Mouse (Mus musculus): Measurements from ENCODE around the gene Cabin1.

Gene Cabin1

DNA sequence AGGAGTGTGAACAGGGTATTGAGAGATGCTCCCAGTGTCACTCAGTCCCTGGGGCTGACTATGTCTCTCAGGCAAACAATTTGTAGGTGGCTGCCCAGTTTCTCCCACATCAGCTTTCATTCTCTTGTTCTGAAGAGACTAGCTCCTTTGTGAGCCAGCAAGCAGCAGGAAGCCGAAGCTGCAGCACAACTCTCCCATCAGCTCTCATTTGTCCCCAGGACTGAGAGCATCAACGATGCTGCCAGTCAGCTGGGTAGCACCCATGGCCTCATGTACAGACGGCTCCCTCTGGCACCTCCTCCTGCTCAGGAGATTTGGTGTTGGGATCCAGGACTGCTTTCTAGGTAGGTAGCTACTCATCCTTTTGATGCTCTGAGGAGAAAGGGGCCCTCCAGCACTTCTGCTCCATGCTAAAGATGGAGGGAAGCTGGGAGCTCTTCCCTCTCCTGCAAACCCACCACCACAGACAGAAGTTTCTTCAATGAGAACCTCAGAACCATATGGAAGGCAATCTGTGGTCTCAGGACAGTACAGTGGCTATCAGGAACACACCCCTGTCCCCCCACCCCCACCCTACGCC, 97.6 kb downstream of the Cabin1 start:
- peak in 1 of 2 experiments; percentile 30 for DNase-seq (ENCODE audit: low spot score in 2 of 2)

DNA sequence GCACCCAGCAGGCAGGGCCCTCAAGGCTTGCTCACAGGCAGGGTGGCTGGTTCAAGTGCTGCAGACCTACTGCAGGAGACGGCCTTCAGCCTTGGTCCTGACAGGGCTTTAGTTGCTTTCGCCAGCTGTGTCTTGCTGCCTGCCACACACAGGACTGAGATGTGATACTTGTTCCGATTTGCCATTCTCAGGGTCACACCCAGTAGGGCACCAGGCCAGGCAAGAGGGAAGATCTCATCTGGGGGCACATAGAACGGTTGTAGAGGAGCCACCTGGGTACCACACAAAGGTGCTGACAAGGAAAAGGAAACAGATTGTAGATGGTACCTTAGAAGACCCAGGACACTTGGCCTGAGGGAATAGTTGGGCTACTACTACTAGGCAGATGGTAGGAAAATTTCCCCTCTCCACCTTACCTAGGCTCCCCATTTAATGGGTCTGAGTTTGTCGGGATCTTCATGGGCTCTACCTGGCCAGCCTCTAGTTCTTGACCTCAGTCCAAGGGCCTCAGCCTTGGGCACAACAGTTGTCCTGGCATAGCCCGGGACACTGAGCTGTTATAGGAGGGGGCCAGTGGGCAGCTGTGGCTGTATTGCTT, 99.4 kb downstream of the Cabin1 start:
- no peak for DNase-seq (ENCODE audit: low spot score in 2 of 2)

DNA sequence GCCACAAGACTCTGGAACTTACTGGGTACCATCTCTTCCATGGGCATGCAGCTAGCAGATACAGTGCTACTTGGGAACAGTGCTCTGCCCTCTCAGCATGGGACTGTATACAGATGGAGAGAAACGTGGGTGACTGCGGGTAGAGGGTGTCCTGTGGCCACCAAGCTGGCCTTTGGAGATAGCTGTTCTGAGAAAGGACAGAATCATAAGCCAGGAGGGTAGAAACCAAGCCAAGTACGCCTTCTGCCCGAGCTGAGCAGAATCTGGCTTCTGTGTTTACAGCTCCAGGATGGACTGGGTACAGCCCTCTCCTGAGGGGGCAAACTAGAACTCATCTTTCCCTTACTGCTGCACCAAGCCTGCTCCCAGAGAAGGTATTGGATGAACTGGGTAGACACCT, 101.6 kb downstream of the Cabin1 start:
- no peak for DNase-seq (ENCODE audit: low spot score in 2 of 2)

DNA sequence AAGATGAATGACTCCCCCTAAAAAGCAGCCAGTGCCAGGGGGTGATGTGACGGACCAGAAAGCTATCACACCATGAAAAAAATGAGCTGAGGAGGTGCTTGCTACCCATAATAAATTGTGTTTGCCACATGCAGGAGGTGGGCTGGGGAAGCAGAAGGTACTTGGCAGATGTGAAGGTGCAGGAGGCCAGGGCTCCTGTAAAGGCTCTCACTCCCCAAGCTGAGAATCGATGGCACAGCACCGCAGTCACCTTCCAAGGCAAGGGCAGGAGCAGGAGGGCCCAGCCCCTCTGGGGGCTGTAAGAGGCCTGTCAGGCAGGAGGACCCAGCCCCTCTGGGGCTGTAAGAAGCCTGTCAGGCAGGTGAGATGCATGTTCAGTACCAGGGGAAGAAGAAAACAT, 102.3 kb downstream of the Cabin1 start:
- no peak for DNase-seq (ENCODE audit: low spot score in 2 of 2)

DNA sequence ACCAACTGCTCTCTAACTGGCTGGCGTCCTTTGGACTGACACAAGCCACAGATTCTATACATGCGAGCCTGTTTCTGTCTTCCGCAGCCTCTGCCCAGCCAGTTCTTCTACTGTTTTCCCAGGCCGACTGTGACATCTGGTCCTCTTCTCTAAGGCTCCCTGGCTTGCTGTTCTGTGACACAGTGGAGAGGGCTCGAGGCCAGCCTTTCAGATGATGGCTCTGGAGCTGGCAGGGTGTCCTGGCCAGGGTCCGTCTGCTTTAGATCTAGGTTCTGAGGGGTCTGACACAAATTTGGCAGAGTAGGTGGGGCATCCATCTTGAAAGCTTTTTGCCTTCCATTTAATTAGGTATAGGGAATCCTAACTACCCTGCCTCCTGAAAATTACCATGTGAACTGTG, 102.8 kb downstream of the Cabin1 start:
- DNase-seq (ENCODE audit: low spot score in 2 of 2): no peak

DNA sequence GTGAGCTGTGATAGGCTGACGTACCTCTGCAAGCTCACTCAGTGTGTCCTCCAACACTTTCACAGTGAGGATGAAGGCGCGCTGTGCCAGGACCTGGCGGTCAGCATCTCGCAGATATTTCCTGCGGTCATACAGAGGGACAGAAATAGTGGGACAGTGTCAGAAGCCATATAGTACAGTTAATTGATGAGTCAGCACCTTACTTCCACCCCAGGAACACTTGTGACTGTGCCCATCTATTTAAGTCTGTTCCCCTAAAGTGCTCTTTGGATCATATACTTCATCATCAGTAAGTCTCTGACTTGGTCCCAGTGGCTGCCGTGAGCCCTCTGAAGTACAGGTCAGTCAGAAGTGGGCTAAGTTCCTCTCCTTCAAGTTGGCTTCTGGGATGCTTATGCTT, 106.4 kb downstream of the Cabin1 start:
- DNase-seq (ENCODE audit: low spot score in 2 of 2): no peak

DNA sequence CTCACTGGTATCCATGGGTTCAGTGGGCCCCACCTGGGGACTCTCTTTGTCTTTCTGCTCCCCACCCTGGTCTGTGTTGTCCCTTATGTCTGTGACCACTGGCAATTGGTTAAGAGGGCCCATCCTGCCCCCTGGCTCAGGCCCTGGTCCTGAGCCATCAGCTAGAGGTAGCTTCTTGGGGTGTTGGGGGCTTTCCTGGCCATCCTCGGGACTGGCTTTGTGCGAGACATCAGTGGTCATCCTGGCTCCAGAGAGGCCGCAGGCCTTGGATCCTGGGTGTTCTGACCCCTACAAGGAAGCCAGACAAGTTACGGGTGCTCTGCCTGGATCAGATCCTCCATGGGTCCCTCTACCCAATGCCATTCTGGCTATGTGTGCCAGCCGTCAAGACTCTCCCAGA, 107.0 kb downstream of the Cabin1 start:
- DNase-seq (ENCODE audit: low spot score in 2 of 2): no peak

DNA sequence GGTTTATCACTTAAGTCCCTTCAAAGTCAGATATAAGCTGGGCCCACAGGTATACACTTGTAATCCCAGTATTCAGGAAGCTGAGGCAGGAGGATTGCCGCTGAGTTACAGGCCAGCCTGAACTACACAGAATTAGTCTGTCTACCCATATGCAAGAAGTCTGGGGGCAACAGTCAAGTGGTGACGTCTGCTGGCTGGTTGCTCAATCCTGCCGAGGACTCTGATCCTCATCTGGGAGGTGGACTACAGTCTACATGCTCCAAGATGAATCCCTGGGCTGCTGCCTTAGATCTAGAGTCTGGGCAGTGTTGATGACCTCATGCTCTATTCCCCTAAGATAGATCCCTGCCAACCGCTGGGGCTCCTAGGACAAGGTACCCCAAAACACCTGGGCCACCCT, 110.1 kb downstream of the Cabin1 start:
- no peak for DNase-seq (ENCODE audit: low spot score in 2 of 2)

DNA sequence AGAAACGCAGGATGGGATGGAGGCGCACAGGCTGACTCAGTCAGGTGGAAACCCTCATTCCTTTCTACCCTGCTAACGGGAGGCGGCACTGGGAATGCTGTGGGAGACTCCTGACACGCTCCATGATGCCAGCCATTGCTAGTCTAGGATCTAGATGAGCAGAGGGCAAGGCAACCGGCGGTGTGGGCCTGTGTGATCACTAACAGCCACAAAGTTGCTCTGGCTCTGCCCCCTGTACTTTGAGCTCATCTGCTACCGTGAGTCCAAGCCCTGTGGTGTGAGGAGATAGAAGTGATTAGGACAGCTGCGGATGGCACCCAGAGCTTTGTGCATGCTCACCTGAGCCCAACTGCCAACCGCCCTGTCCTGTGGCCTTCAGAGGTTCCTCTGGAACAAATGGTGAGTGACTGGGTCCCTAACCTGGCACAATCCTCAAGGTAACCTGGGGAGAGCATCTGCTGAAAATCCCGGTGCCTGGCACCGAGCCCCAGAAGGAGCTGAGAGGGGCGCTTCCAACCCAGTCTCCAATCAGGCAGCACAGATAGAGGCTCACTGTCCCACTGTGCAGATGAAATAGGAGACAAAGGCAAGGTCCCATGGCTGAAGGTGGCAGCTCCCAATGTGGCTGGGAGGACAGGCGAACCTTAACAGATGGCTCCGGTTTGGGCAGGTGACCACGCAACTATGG, 112.6 kb downstream of the Cabin1 start:
- no peak for DNase-seq (ENCODE audit: low spot score in 2 of 2)

DNA sequence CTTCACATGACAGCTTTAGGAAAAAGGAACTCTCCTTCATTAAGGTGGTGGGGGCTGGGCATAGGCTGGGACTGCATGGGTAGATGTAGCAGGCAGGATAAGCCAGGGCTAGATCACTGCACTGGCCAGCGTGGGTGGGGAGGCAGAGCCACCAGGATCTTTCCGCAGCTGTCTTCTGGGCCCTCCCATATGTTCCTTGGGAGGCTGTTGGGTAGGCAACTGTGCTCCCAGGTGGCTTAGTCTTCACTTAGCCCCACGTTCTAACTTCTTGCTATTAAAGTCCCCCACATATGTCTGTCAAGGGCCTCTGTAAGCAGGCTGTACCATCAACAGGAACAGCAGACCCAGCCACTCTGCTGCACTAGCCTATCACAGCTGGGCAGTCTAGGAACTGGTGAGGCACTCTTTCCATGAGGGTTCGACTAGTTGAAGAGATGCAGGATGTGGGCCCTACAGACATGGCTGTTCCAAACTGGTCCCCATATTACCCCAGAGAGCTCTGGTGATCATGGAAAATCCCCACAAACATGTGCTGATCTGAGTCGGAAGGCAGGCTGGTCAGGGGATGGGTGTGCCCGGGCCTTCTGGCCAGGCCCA, 113.7 kb downstream of the Cabin1 start:
- no peak for DNase-seq (ENCODE audit: low spot score in 2 of 2)

DNA sequence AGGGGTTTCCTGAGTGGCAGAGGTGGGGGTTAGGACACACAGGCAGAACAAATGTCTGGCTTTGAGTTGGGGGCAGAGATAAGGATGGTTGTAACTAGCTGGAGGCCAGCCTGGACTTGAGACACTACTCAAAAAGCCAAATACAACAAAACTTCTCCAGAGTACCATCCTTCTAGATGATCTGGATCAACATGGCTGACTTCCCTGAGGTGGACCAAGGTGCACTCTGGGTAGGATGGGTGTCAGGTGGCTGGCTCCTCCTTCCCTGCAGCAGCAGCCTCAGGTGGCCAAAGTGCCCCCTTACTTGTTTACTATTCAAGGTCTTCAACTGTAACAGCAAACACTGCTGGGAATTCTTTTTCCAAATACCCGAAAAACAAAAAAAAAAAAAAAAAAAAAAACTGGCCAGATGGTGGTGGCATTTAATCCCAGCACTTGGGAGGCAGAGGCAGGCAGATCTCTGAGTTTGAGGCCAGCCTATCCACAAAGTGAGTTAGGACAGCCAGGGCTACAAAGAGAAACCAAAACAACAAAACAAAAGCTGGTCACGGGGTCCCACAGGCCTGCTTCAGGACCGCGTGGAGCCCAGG, 114.6 kb downstream of the Cabin1 start:
- no peak for DNase-seq (ENCODE audit: low spot score in 2 of 2)

DNA sequence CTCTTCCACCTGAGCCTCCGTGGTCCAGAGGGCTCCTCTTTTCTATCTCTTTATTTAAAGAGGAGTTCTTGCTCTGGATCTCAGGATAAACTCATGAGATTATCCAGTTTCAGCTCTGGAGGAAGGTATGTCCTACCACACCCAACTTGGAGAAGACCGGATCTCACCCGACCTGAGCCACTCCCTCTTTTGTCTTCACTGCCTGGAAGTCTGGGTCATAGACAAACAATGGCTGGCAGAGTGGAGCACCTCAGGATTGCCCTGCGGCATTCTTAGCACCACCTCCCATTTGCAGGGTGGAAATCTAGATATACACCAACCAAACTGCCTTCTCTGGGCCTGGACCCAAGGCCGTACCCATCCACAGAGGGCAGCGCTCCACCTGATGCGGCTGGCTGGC, 115.1 kb downstream of the Cabin1 start:
- DNase-seq (ENCODE audit: low spot score in 2 of 2): no peak

DNA sequence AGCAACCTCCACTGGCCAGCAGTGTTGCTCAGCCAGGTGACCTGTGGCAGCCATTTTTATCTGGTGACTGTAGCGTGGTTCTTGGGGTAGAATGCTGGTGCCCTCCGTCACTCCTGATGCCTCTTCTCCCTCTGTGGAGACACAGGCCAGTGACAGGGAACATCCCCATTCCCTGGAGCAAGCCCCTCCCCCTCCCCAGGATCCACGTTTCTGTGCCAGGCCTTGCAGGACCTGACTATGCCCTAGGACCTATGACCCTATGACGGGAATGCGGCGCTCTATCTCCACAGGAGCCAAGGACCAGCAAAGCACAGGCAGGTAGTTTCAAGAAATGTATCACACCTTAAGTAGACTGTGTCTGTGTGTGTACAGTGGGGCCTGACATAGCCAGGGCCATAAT, 116.0 kb downstream of the Cabin1 start:
- no peak for DNase-seq (ENCODE audit: low spot score in 2 of 2)

DNA sequence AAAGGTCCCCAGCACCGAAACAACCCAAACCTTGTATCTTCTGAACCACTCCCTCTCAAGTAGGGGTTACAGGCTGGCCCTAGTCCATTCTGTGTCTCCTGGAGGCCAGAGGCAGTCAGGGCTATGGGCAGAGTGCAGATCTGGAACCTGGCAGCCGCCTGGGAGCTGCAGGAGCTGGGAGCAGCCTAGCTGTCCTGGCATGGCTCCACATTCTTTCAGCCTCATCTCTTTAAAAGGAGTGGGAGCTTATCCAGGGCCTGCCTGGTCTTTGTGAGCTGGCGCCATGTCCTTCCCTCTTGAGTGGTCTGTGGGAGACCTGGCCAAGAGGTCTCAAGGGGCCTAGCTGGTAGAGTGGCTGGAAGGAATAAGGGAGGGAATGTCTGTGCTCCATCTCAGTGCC, 116.8 kb downstream of the Cabin1 start:
- no peak for DNase-seq (ENCODE audit: low spot score in 2 of 2)

DNA sequence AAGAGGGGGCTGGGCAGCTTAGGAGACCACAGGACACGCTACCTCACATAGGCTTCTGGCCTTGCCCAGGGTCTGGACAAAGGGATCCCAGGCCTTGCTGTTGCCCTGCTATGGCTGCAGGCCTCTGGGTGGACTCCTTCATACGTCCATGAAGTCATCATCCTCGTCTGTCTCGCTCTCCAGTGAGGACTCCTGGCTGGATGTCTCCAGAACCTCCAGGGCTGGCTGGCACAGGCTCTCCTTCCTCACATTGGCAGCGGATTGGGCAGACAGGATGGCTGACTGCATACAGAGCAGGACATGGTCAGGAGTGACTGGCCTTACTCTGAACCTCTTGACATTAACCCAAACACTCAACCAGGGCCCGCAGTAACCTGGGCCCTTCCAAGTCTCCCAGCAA, 117.7 kb downstream of the Cabin1 start:
- DNase-seq (ENCODE audit: low spot score in 2 of 2): no peak

DNA sequence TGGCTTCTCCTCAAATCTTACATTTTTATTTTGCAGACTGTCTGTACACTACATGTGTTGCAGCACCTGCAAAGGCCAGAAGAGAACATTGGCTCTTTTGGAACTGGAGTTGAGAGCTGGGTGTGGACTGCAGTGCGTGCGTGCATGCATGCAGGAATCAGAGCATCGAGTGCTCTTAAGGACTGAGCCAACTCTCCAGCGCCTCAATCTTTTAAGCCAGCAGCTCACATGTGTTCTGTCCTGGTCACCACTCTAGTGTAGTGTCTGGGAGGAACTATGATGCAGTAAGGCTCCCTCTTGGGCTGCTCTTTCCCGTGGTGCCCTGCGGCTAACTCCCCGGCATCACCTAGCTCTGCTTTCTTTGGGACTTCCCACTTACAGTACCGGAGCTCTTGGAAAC, 118.5 kb downstream of the Cabin1 start:
- DNase-seq (ENCODE audit: low spot score in 2 of 2): no peak

DNA sequence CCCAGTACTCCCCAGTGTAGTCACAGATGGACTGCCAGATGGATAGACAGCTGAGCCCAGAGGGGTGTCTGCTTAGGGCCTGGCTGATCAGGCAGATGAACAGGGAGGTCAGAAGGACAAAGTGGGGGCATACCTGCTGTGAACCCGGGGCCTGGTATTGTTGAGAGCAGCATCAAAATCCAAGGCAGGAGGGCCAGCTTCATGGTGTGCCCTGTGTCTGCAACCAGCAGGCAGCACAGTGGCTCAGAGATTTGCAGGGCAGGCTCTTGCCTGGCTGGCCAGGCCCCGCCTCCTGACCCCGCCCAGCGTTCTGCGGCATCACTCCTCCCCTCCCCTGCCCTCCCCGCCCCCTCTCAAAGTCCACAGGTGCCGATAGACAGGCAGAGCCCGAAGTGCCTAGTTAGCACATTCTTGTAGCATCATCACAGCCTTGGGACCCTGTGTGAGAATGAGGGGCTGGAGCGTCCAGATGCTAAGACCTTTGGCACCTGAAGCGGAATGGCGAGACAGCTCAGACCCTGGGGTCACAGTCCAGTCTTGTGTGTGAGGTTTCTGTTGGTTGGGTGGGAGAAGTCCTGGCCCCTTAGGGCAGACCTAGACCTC, 120.3 kb downstream of the Cabin1 start, which contains the start of gene Susd2:
Gene Susd2 (minus strand): TSS at position 268 of the 603 bp plus-strand sequence.
- peak in 1 of 2 experiments; percentile 80 for DNase-seq (ENCODE audit: low spot score in 2 of 2)

DNA sequence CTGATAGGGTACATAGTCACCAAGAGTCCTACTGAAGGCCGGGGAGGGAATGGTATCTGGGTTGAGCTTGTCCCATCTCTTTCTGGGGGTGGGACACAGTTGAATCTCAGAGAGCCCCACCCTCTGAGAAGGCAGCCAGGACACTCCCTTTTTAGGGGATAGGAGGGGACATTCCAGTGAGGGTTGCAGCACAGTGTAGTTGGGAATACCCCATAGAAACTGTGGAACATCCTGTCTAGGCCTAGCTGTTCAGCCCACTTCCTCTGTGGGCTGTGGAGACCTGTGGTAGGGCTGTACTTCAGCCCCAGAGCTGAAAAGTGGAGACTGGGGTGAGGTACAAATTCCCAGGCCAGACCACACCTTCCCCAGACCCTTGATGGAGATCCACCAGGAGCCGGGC, 121.2 kb downstream of the Cabin1 start:
- DNase-seq (ENCODE audit: low spot score in 2 of 2): peak in 1 of 2 experiments; percentile 16

DNA sequence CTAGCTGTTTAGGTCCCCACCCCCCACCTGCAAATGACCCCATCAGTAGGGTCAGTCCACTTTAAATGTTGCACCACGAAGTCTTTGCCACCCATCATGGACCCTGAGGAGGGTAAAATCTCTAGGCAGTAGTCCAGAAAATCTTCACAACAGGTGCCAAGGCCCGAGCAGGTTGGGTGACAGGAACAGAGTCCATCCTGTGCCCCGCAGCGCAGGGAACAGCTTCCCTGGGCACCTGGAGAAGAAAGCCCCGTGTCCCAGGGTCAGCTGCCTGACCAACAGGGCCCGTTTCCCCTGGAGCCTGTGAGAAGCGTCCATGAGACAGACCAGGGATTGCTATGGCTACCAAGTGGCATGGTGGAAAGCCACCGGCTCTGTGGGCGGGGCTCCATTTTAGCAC, 121.7 kb downstream of the Cabin1 start:
- DNase-seq (ENCODE audit: low spot score in 2 of 2): no peak

DNA sequence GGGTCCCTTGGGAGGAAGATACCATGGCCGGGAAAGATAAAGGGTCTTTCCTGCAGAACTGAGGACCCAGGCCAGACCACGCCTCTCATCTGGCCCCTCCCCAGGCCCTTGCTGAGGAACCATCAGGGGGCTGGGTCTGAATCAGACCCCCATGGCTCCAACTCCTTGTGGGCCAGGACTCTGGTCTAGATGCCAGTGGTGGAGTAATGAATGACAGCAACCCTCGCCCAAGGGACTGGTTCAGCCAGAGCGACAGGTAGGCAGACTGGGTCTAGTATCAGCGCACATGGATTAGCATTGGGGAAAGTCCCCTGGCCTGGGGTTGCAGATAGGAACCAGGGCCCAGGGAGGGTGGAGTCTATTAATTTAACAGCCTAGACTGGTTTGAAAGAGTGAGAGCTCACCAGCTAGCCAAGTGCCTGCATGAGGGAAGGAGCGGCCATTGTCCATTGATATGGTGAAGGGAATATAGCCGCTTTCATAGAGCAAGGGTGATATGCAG, 122.4 kb downstream of the Cabin1 start:
- peak in 1 of 2 experiments; percentile 28 for DNase-seq (ENCODE audit: low spot score in 2 of 2)

DNA sequence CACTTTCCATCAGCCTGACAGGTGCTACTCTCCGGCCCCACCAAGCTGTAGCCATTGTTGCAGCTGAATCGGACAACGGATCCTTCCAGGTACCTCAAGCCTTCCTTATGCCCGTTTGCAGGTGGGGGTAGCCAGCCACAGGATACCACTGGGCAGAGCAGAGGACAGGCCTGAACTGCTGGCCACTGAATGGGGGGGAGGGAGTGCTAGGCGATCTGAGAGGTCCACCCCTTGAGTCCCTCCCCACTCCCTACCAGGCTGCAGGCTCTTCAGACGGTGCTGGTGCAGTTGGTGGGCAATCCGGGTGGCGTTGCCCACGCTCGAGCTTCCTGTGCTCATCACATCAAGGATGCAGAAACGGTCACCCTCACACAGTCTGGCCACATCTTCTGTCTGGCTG, 126.4 kb downstream of the Cabin1 start:
- peak; percentile 4 to 12 for DNase-seq (ENCODE audit: low spot score in 2 of 2)
